Mouse (Mus musculus): Measurements from ENCODE around the gene Hecw1.
"Not testable (repeated sequence)": the region's sequence is repeated elsewhere in the genome, so short reads cannot be mapped to it uniquely, and the experiment has no call there.

Gene Hecw1

GRCm38 (mm10) chr13:14365546-14365945 lies 157.5 kb downstream of the Hecw1 start:
- ATAC-seq (ENCODE audit: low TSS enrichment), result peak; percentile 50

- ATAC-seq (ENCODE audit: low TSS enrichment), result no peak
Measured at GRCm38 (mm10) chr13:14327252-14327651, 195.8 kb downstream of the Hecw1 start.

GRCm38 (mm10) chr13:14306617-14307016 lies 216.4 kb downstream of the Hecw1 start:
- ATAC-seq (ENCODE audit: low TSS enrichment), result no peak

- ATAC-seq (ENCODE audit: low TSS enrichment), result no peak
Measured at GRCm38 (mm10) chr13:14304103-14304502, 218.9 kb downstream of the Hecw1 start.

GRCm38 (mm10) chr13:14302921-14303320 lies 220.1 kb downstream of the Hecw1 start:
- no peak for ATAC-seq (ENCODE audit: low TSS enrichment)

GRCm38 (mm10) chr13:14290016-14290415 lies 233.0 kb downstream of the Hecw1 start:
- no peak for ATAC-seq (ENCODE audit: low TSS enrichment)

GRCm38 (mm10) chr13:14271476-14271875 lies 251.6 kb downstream of the Hecw1 start:
- ATAC-seq (ENCODE audit: low TSS enrichment), result peak; percentile 87

- not testable (repeated sequence) for ATAC-seq (ENCODE audit: low TSS enrichment)
Measured at GRCm38 (mm10) chr13:14260939-14261338, 262.1 kb downstream of the Hecw1 start.

- ATAC-seq (ENCODE audit: low TSS enrichment), result no peak
Measured at GRCm38 (mm10) chr13:14245946-14246345, 277.1 kb downstream of the Hecw1 start.

- no peak for ATAC-seq (ENCODE audit: low TSS enrichment)
Measured at GRCm38 (mm10) chr13:14179669-14180068, 343.4 kb downstream of the Hecw1 start.

- ATAC-seq (ENCODE audit: low TSS enrichment), result no peak
Measured at GRCm38 (mm10) chr13:14177989-14178388, 345.0 kb downstream of the Hecw1 start.
